Mouse (Mus musculus): ENCODE results near the gene Apol9b. TPM values are rescaled to one million over a fixed set of nuclear protein-coding genes. Genes with fewer than 3 reads are reported as not detected.
A peak's percentile ranks its signal among the peaks of the same experiment; 100 is the strongest.

Apol9b gene
- total and polyA plus RNA-seq, 2 experiments from 2014 or later: 0.37 to 0.41 TPM

GRCm38 (mm10) chr15:77766981-77767380 is 38.1 kb downstream of the Apol9b start:
- H3K9me3 ChIP-seq (ENCODE audit: low read length): no peaks in the 10 kb centered on the region
- no peak overlapping the region for H3K9ac ChIP-seq (replicated peaks; ENCODE audit: low read length)
- H3K36me3 ChIP-seq (ENCODE audit: insufficient read depth, low read length): peaks cover 89% of the 10 kb centered on the region
- H3K4me2 ChIP-seq (ENCODE audit: low read depth, low read length): no peak overlapping the region
- no peaks in the 10 kb centered on the region for H3K4me1 ChIP-seq (ENCODE audit: insufficient read depth, low read length)
- no peaks in the 10 kb centered on the region for H3K27me3 ChIP-seq (ENCODE audit: insufficient read depth, low read length)
- TF ChIP-seq CTCF (IDR thresholded peaks at IDR 0.05; ENCODE audit: low read depth): no peak
- WGBS: 91% methylated on average over 11 of the region's 11 CpGs
- DNase-seq (ENCODE audit: low spot score) (no peak), ATAC-seq (no peak)
- no peak overlapping the region for H3K4me3 ChIP-seq (ENCODE audit: low read length)
- no peak overlapping the region for H3K27ac ChIP-seq

GRCm38 (mm10) chr15:77770341-77770740 is 41.5 kb downstream of the Apol9b start:
- H3K9me3 ChIP-seq (ENCODE audit: low read length): no peaks in the 10 kb centered on the region
- TF ChIP-seq CTCF (IDR thresholded peaks at IDR 0.05; ENCODE audit: low read depth): no peak
- no peaks in the 10 kb centered on the region for H3K27me3 ChIP-seq (ENCODE audit: insufficient read depth, low read length)
- ATAC-seq (no peak), DNase-seq (ENCODE audit: low spot score) (no peak)
- no peak overlapping the region for H3K4me2 ChIP-seq (ENCODE audit: low read depth, low read length)
- 96% methylated on average over 5 of the region's 5 CpGs for WGBS
- H3K4me3 ChIP-seq (ENCODE audit: low read length): no peak overlapping the region
- H3K36me3 ChIP-seq (ENCODE audit: insufficient read depth, low read length): peaks cover 77% of the 10 kb centered on the region
- H3K27ac ChIP-seq: no peak overlapping the region
- no peaks in the 10 kb centered on the region for H3K4me1 ChIP-seq (ENCODE audit: insufficient read depth, low read length)
- no peak overlapping the region for H3K9ac ChIP-seq (replicated peaks; ENCODE audit: low read length)

GRCm38 (mm10) chr15:77770942-77771341 is 42.1 kb downstream of the Apol9b start:
- no peak overlapping the region for H3K4me3 ChIP-seq (ENCODE audit: low read length)
- no peaks in the 10 kb centered on the region for H3K4me1 ChIP-seq (ENCODE audit: insufficient read depth, low read length)
- DNase-seq (ENCODE audit: low spot score) (no peak), ATAC-seq (no peak)
- H3K4me2 ChIP-seq (ENCODE audit: low read depth, low read length): no peak overlapping the region
- WGBS: 95% methylated on average over 9 of the region's 9 CpGs
- H3K27me3 ChIP-seq (ENCODE audit: insufficient read depth, low read length): no peaks in the 10 kb centered on the region
- no peak overlapping the region for H3K27ac ChIP-seq
- no peak overlapping the region for H3K9ac ChIP-seq (replicated peaks; ENCODE audit: low read length)
- H3K36me3 ChIP-seq (ENCODE audit: insufficient read depth, low read length): peaks cover 73% of the 10 kb centered on the region
- no peak for TF ChIP-seq CTCF (IDR thresholded peaks at IDR 0.05; ENCODE audit: low read depth)
- no peaks in the 10 kb centered on the region for H3K9me3 ChIP-seq (ENCODE audit: low read length)

DNA sequence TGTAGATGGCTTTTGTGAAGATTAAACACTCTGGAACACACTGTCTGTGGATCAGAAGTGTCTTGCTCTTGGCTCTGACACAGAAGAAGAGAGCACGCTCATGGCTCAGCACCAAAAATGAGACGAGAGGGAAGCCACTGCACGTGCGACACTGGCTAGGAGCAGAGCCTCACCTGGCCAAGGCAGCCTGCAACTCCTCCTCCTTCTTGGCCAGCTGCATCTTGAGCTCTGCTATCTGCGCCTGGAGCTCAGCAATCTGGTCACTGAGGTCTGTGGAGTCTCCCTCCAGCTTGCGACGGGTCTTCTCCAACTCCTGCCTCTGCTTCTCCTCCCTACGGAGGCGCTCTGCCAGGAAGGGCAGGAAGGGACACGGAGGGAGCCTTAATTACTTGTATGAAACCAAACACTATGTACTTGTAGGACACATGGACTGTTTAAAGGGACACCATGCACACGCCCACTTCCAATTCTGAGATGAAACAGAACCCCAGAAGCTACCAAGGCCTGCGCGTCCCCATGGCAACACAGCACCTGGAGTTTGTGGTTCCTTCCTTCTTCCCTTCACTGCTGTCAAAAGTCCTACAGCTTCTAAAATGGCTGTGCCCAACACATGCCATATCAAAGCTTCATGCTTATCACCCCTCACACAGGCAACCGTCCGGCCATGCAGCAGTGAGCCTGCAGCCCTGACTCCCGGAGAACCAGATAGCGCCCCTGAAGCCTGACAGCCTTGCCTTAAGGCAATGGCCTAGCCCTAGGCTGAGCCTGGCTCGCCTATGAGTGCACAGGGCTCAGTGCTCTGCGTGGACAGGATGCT is 44.5 kb downstream of the Apol9b start:
- ATAC-seq: no peak

GRCm38 (mm10) chr15:77774303-77774702 is 45.5 kb downstream of the Apol9b start:
- H3K36me3 ChIP-seq (ENCODE audit: insufficient read depth, low read length): peaks cover 68% of the 10 kb centered on the region
- H3K4me3 ChIP-seq (ENCODE audit: low read length): no peak overlapping the region
- H3K4me1 ChIP-seq (ENCODE audit: insufficient read depth, low read length): no peaks in the 10 kb centered on the region
- H3K4me2 ChIP-seq (ENCODE audit: low read depth, low read length): no peak overlapping the region
- 98% methylated on average over 10 of the region's 10 CpGs for WGBS
- no peak overlapping the region for H3K27ac ChIP-seq
- no peak for TF ChIP-seq CTCF (IDR thresholded peaks at IDR 0.05; ENCODE audit: low read depth)
- ATAC-seq (no peak), DNase-seq (ENCODE audit: low spot score) (no peak)
- no peak overlapping the region for H3K9ac ChIP-seq (replicated peaks; ENCODE audit: low read length)
- no peaks in the 10 kb centered on the region for H3K27me3 ChIP-seq (ENCODE audit: insufficient read depth, low read length)
- no peaks in the 10 kb centered on the region for H3K9me3 ChIP-seq (ENCODE audit: low read length)

More for the DNA sequence above, 44.5 kb downstream of the Apol9b start:
- no peaks in the 10 kb centered on the region for H3K4me1 ChIP-seq (ENCODE audit: insufficient read depth, low read length)
- no peak overlapping the region for H3K9ac ChIP-seq (replicated peaks; ENCODE audit: low read length)
- no peak overlapping the region for H3K4me3 ChIP-seq (ENCODE audit: low read length)
- H3K9me3 ChIP-seq (ENCODE audit: low read length): no peaks in the 10 kb centered on the region
- no peak for TF ChIP-seq CTCF (IDR thresholded peaks at IDR 0.05; ENCODE audit: low read depth)
- no peaks in the 10 kb centered on the region for H3K27me3 ChIP-seq (ENCODE audit: insufficient read depth, low read length)
- DNase-seq (ENCODE audit: low spot score): no peak
- H3K36me3 ChIP-seq (ENCODE audit: insufficient read depth, low read length): peaks cover 67% of the 10 kb centered on the region
- no peak overlapping the region for H3K27ac ChIP-seq
- 89% methylated on average over 19 of the region's 19 CpGs for WGBS
- no peak overlapping the region for H3K4me2 ChIP-seq (ENCODE audit: low read depth, low read length)

DNA sequence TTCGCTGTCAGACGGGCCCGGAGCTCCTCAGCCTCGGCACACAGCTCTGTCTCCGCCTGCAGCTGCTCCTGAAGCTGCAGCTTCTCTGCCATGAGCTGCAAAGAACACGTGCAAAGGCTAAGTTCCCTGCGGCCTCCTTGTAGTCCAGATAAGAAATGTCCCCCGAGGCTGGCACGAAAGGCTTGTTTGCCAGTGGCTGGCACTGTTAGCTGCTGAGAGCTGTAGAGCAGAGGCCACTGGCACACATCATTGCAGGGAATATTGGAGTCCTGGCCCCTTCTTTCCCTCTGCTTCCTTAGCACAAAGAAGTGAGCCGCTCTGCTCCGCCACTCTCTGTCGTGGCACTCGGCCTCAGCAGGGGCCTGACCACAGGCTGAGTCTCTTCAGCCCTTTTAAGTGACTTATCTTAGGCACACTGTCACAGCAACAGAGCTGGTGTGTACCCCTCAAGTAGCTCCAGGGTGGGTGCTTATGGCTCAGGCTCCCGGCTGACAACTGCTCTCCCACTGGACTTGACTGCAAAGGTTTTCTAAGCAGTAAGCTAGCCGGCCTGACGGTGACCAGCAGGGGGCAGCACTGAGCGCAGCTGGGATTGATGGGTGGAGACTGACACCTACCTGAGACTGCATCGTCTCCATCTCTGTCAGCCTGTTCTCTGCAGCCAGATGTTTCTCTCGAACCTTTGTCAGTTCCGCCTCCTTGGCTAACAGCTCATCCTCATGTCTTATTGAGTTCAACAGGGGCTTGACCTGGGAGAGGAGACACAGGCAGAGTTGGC is 46.5 kb downstream of the Apol9b start:
- peaks cover 67% of the 10 kb centered on the region for H3K36me3 ChIP-seq (ENCODE audit: insufficient read depth, low read length)
- H3K9ac ChIP-seq (replicated peaks; ENCODE audit: low read length): no peak overlapping the region
- peak; percentile 99 for TF ChIP-seq CTCF (IDR thresholded peaks at IDR 0.05; ENCODE audit: low read depth)
- H3K9me3 ChIP-seq (ENCODE audit: low read length): no peaks in the 10 kb centered on the region
- DNase-seq (ENCODE audit: low spot score) (peak; percentile 79), ATAC-seq (peak; percentile 62; the same call in 1 of the 2 replicates)
- H3K4me3 ChIP-seq (ENCODE audit: low read length): no peak overlapping the region
- no peak overlapping the region for H3K27ac ChIP-seq
- no peaks in the 10 kb centered on the region for H3K27me3 ChIP-seq (ENCODE audit: insufficient read depth, low read length)
- WGBS: 68% methylated on average over 20 of the region's 20 CpGs
- H3K4me1 ChIP-seq (ENCODE audit: insufficient read depth, low read length): no peaks in the 10 kb centered on the region
- no peak overlapping the region for H3K4me2 ChIP-seq (ENCODE audit: low read depth, low read length)

Data from hindbrain, postnatal 0 days (tissue).